Mouse (Mus musculus) ovary, adult 18-20 months (tissue): ENCODE measurements around the gene Bmp3.

ENCODE experiments used
- DNase-seq: peaks from one replicate; pipeline ENCODE4 v3.0.0; 2022; ENCODE audit warnings: low spot score, mixed read lengths

Bmp3 gene

DNA sequence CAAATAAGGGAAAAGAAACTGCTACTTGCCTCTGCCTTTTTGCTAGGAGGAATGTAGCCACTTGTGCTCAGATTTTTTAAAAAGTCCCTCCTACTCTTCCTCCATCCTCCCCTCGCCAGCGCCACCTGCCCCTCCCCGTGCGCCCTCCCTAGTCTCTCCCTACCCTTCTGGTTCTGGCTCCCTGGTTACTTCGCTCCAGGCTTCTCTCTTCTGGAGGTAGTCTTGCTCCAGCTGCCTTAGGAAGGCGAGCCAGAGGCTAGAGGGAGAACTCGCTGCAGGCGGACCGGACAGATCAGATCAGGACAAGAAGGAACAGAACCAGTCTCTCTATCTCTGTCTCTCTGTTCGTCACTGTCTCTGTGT, at the start of gene Bmp3:
TSS of gene Bmp3 (plus strand) at position 152 of the 363 bp plus-strand sequence.
- peak; percentile 38 for DNase-seq

DNA sequence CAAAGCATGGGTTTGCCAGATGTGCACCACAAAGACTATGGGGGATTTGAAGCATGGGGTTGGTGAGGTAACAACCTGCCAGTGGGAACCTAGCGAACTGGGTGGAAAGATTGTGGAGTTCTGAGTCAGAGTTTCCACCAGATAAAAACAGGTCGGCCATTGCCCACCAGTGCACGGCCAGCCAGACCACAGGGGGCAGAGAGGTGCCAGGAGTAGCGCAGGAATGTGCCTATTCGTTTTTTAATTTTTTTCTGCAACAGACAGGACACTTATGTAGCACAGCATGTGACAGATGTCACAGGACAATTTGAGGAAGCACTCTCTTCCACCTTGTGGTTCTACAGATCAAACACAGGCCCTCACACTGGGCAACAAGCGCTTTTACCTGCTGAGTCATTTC, 49.5 kb upstream of the Bmp3 start:
- DNase-seq: no peak

DNA sequence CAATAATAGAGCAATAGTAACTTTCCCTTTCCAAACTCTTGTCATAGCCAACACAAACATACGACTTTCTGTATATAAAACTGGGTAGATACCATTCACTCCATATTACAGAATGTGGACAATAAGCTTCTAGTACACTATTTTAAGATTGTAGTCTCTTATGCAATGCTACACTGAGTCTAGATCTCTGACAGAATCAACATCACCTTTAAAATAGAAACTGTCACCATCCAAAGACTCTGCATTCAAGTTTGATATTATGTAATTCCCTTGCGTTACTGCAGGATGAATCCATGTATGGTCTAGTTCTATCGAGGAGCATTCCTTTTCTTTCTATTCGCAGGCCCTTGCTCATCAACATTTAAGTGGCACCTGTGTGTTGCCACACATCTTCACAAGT, 47.7 kb upstream of the Bmp3 start:
- no peak for DNase-seq

DNA sequence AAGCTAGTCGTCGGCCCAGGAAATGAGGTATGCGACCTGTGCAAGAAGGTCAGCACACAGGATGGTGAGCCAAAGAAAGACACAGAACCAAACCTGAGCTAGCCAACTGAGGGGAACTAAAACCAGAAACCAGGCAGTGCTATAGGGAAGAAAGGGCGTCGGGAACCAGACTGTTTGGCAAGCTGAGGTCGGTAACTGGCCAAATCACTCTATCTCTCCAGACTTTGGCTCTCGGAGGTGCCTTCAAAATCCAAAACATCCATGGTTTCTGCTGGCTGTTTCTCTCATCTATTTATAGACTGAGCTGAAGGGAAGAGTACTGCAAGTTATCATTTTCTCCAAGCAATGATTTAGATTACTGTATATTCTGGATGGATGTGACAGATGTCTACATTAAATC, 47.2 kb upstream of the Bmp3 start:
- DNase-seq: no peak

DNA sequence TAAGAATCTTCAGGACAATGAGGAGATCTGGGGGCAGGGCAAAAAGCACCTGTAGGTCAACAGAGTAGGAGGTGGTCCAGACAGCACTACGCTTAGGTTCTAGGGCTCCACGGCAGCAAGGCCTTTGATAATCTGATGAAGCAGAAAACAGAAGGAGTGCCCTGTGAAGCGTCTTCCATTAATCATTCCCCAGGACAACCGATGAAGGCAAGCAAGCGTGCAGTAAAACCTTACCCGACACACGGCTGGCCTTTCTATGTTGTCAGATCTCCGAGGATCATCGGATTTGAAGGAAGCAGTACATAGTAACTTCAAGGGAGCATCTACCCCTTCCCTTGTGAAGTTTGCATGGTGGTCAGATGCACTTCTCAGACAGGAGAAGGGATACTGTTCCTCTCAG, 46.3 kb upstream of the Bmp3 start:
- DNase-seq: no peak

DNA sequence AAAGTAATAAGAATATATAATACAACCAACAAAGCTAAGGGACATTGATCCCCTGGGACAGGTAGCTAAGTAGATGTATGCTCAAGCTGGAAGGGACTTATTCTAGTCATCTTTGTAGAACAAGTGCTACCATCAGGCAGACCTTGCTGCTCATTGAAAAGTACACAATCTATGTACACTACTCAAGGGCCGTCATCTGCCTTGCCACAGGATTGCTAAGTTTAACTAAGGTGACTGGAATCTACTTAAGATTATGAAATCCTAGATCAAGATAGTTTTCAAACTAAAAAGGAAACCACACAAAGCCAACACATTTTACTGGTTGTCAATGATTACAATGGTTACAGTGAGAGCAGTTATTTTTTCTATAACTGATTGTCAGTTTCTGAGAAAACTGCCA, 41.8 kb upstream of the Bmp3 start:
- no peak for DNase-seq

DNA sequence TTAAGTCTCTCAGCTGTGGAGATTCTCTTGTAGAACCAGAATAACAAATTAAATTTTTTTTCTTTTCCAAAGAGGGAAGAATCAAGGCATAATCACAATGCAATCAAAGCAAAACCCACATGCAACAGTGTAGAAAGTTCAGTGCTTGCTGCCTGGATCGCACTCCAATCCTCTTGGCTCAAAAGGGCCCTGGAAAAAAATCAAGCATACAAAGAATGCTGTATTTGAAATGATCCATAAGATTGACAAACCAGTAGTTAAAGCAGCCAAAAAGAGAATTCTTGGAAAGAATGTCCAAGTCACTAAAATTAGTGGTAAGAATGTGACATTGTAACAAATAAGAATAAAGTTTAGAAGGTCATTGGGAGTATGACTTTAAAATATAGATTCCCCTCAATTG, 38.9 kb upstream of the Bmp3 start:
- no peak for DNase-seq

DNA sequence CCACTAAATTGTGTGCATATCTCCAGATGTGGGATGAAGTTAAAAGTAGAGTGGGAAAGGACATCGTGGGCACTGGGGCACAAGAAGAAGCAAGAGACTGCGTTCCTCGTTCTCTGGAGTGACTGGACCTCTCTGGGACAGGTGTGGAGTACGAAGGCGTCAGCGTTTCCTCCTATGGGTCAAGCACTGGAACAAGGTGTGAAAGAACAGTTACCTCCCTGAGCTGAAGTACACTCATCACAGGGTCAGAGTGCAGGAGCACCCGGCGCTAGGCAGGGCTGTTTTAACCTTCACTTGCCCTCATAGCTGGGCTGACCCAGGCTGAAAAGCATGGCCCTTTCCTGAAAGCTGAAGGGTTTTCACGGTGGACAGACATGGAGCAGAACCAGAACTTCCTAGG, 20.5 kb upstream of the Bmp3 start:
- DNase-seq: no peak

DNA sequence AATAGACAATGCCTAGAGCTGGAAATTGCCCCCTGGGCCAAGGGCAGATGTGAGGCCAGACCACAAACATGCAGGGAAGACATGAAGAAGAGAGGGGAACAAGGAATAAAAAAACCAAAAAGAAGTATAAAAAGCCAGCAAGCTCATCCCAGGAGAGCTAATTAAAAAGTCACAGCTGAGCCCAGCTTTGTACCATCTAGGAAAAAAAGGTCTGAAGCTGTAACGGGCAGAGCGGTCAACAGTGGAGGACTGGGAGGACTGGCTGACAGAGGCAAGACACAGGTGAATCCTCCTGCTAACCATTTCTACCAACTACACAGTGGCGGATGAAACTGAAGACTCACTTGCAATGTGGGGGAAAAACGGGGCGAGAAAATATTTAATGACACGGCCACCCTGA, 19.9 kb upstream of the Bmp3 start:
- DNase-seq: no peak

DNA sequence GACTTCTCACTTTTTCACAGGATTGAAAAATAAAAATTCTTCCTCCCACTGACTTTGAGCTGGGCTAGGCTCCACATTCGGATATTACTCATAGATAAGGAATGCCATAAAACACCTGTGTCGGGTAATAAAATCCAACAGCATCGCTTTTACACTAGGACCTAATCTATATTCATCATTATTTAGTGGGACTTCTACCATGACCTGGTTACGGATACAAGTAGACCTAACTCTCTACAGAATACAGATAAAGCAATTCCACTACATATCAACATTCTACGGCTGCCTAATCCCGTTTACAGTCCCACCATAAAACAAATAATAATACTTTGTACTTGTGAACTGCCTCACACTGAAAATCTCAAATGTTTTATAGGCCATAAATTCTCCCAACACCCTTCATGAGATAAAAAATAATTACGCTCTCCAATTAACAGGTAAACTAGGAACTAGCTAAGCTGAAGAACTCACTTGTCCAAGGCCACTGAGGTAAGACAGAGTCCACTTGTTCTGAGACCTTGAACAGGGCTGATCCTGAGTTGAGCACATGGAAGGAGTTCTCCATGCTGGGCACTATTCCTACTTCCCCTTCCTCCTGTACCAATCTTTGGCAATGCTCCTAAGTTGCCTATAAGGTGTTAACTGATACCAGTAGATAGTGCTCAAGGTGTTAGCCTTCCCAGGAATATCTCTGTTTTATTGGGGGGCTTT, 11.5 kb upstream of the Bmp3 start:
- no peak for DNase-seq

DNA sequence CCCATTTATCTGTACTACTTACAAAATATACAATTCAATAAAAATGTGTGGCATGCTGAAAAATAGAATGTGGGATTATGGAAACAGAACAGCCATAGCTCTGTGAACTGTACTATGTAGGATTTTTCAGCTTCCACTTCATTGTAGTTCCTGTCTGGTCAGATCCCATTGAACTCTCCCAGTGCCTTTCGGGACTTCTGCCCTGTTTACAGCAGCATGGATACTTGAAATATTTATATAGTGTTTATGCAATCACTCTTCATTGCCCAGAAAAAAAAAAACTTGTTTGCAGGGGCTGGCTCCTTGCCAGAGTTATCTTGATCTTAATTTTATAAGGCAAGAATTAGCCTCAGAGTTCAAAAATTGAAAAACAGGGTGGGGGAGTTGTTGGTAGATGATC, 9.6 kb upstream of the Bmp3 start:
- no peak for DNase-seq

DNA sequence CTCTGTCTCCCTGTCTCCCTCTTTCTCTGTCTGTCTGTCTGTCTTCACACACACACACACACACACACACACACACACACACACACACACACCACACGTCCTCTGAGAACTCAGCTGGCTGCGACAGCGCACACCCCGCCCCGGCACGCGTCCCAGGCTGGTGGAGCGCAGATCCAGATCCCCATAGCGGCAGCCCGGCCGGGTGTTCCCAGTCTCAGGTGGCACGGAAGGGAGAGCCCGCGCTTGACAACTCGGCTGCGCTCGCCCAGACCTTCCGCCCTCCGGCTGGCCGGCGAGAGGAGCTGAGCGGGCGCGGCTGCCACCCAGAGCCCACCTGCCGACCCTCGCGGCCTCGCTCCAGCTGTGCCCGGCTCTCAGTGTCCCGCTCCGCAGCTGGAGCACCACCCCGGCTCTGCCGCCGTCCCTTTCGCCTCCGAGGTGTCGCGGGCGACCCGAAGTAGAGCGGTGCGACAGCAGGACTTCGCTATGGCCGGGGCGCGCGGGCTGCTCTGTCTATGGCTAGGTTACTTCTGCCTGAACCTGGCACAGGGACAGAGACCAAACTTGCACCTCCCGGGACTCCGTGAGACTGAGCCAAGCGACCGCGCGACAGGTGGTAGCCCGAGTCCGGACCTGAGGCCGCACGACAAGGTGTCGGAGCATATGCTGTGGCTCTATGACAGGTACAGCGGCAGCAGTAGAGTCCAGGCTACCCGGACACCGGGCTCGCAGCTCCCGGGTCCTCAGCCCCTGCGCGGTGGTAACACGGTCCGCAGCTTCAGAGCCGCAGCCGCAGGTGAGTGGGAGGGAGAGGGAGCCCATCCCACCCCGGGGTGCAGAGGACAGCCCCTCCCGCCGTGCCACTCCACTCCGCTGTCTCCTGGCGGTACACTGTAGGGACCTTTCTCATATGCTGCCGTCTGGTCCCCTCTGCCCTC, 681 bp downstream of the Bmp3 start:
- DNase-seq: no peak

DNA sequence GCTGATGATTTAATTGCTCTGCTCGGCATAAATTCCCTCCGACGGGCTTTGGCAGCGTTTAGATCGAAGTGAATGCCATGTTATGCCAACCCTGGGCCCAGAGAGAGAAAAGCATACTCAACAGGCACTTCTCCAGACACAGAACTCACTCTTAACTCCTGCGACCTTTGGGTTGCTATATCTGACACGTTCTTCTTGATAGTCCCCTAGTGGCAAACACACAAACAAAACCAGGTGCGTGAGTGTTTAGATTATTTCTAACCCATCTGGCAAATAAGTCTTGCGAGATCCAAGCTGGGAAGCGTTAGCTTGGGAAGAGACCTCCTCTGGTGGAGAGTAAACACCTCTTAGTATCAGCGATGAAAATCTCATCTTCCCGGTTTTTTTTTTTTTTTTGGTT, 1.5 kb downstream of the Bmp3 start:
- no peak for DNase-seq

DNA sequence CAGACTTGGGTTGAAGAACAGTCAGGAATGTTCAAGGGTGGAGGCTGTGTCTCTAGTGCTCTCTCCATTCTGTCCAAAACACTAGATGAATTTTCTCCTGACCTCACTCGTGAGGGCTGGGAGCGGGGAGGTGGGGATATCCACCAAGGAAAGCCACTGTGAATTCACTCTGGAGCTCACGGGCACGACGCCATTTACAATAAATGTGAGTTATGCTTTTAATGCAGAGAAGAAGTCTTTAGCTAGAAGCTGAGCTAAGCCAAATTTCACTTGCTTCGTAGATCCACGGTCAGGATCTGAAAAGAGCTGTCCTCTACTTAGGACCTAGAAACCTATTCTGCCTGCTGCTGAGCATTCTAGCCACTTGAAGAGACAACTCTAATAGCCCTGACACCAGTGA, 2.1 kb downstream of the Bmp3 start:
- DNase-seq: no peak

DNA sequence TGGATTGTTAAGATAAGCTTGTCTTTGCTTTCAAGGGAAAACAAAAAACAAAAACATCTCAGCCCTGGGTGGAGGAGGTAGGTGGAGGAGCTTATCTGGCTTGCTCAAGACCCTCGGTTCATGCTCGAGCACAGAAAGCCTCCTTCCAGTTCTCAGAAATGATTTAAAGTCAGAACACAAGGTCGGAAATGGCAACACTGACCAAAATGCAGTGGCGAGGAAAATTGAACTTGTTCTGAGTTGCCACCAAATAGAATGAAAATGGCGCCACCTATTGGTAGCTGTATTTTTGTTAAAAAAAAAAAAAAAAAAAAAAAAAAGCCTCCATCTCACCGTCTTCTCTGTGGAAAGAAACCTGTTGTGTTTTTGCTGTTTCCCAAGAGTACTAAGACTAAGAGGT, 9.7 kb downstream of the Bmp3 start:
- DNase-seq: peak; percentile 5

DNA sequence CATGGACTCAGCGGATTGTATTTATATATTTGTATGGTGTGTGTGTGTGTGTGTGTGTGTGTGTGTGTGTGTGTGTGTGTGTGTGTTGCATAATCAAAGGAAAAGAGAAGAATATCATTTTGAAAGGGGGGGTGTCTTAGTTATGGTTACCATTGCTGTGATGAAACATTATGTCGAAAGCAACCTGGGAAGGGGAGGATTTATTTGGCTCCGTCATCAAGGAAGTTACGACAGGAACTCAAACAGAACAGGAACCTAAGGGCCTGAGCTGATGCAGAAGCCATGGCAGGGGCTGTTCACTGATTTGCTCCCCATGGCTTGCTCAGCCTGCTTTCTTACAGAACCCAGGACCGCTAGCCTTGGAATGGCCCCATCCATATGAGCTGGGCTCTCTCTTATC, 10.9 kb downstream of the Bmp3 start:
- no peak for DNase-seq

DNA sequence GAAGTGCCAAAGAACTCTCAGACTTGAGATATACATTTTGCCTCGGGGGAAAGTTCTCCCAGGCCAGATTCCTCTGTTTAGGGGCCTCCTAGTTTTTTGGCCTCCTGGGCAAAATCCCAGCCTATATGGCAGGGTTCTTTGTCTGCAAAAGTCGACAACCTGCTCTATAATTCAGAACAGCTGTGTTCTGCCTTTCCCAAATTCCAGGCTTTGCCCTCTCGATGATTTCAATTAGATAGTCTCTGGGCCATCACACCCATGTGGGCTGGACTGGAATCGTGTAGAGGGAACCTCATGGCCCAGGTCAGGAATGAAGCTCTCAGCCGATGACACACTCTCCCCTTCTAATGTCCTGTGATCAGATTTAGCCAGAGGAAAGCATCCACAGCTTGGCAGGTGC, 21.8 kb downstream of the Bmp3 start:
- DNase-seq: no peak

DNA sequence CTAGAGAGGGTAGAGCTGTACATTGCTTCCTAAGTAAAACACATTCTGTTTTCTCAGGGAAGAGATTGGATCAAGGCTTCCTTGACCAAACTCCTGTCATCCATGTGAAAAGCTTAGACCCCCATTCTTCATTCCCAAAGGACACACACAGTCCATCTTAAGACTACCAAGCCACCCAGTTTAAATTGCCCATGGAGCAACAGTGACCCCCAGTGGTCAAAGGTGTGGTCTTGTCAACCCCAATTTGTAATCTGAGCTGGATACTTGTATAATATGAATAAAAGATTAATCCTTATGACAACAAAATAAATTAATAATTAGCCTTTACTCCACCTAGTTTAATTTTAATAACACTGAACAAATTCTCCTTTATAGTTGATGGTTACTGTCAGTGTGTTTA, 24.7 kb downstream of the Bmp3 start:
- DNase-seq: peak; percentile 7

DNA sequence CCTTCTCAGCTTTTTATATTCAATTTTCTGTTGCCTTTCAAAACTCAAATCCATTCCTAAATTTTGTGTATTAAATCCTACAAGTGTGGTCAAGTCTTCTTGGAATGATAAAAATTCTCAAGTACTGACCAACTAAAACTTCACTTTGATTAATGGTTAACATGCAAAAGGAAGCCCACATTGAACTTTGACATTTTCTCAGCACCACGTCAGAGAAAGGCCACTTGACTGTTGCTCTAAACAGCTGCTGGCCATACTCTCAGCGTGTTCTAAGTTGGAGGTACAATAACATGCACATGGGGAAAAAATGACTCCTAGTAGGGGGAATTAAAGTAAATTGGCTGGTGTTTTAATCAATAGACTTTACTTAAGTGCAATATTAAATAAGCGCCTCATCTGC, 27.9 kb downstream of the Bmp3 start:
- DNase-seq: no peak

DNA sequence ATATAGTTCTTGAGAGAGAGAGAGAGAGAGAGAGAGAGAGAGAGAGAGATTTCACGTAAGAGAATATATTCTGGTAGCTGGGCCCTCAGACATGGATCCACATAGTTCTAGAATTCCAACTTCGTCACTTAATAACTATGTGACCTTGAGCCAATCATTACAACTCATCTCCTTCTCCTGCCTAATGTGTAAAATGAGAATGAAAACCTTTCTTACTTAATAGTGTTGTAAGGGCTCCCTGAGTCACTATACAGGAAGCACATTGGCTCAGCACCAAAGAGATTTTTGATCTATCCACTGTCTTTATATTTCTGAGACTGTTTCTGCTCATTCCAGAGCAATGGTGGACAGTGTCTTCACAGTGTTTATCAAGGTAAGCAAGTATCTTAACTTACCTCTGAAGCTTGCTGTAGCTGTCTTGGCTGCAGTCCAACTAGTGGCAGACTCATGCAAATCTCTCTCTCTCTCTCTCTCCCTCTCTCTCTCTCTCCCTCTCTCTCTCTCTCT, 36.4 kb downstream of the Bmp3 start:
- DNase-seq: no peak

DNA sequence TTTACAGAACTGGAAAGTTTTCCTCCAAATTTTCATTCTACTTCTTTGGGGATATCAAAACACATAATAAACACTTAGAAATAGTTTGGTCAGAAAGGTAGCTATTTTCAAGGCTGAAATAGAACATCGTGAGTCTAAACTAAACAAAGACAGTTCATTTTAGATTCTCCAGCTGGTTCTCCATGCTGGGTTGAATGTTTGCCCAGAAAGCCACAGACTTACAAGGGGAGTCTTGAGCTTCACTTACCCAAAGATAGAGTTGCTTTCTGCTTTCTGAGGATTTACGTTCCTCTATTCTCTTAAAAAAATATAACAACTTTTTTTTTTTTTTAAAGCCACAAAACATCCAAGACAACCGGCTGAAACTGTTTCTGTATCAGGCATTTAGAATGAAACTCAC, 40.1 kb downstream of the Bmp3 start:
- no peak for DNase-seq

DNA sequence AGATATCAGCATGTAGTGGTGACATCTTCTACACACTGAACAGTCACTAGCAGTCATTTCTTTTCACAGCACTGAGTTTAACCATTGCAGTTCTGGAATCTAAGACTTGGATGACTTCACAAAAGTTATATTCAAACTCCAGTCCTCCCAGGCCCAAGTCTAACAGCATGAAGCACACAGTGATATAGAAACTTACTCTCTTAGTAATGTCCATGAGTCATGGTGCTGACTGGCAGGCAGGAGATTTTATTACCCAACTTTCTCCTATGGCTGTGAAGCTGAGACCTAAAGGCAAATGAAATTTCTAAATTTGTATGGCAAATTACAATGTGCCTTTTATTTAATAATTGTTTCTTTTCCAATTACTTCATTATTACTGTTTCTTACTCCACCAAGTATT, 43.7 kb downstream of the Bmp3 start:
- DNase-seq: no peak

DNA sequence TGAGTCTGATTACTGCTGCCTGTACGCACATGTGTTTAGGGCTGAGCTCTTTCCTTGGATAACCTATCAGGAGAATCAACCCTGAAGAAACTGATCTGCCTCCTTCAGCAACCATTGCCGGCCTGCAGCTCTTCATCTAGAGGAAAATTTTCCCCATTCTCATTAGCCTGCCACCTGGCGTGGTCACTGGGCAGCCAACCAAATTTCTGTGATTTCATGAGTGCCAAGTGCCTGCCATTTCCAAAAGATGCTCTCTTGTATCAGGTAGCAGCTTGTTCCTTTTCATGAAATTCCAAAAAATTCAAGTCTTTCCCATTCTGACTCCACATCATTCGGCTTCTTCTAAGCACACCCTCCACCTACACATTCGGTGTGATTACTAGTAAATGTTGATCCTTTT, 46.7 kb downstream of the Bmp3 start:
- DNase-seq: no peak

DNA sequence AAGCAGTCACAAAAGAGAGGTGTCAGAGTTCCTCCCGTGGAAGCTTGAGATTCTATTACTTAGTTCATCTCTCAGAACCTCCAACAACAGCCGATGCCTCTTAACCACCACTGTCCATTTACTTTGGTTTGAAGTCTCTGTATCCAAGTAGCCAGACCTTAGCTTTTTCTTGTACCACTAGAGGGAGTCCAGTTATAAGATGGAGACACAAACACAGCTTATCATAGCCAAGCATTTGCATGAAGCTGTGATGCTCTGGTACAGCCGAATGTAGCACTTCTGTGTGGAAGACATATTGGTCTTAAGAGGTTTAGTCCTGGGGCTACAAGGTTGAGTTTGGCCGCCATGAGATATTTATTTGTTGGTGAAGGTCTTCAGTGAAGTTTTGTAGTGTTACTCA, 48.1 kb downstream of the Bmp3 start:
- no peak for DNase-seq
